Mouse (Mus musculus): ENCODE results near the gene Car11. TPM values are rescaled to one million over a fixed set of nuclear protein-coding genes. Genes with fewer than 3 reads are reported as not detected.

Car11 gene
- polyA plus RNA-seq, 1 experiment from 2014 or later, result 15.2 TPM

DNA sequence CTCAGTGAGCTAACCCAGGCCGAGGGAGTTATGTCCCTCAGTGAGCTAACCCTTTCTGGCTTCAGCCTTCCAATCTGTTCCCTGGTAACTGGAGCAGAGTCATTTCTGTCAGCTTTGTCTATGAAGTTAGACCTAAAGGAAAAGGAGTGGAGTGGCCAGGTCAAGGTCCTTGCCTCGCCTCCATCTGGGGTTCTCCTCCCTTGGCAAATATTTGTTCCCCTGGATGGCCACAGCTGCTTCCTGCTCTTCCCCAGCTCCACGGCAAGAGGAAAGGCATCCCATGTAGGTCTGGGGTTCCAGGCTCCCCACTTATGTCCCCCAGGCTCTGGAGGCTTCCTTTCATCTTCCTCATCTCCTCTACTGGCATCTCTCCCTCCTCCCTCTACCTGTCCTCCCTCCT lies 28.0 kb downstream of the Car11 start:
- no peak overlapping the region for H3K9ac ChIP-seq
- no peaks in the 10 kb centered on the region for H3K9me3 ChIP-seq
- ATAC-seq (ENCODE audit: insufficient number of reproducible peaks, insufficient read depth, low FRiP score, low TSS enrichment, low read depth), result no peak
- H3K27me3 ChIP-seq, result no peaks in the 10 kb centered on the region
- H3K36me3 ChIP-seq, result peaks cover 68% of the 10 kb centered on the region
- H3K27ac ChIP-seq, result no peak overlapping the region
- WGBS, result 83% methylated on average over 3 of the region's 3 CpGs
- H3K4me1 ChIP-seq, result peaks cover 13% of the 10 kb centered on the region
- H3K4me2 ChIP-seq, result no peak overlapping the region
- no peak overlapping the region for H3K4me3 ChIP-seq

DNA sequence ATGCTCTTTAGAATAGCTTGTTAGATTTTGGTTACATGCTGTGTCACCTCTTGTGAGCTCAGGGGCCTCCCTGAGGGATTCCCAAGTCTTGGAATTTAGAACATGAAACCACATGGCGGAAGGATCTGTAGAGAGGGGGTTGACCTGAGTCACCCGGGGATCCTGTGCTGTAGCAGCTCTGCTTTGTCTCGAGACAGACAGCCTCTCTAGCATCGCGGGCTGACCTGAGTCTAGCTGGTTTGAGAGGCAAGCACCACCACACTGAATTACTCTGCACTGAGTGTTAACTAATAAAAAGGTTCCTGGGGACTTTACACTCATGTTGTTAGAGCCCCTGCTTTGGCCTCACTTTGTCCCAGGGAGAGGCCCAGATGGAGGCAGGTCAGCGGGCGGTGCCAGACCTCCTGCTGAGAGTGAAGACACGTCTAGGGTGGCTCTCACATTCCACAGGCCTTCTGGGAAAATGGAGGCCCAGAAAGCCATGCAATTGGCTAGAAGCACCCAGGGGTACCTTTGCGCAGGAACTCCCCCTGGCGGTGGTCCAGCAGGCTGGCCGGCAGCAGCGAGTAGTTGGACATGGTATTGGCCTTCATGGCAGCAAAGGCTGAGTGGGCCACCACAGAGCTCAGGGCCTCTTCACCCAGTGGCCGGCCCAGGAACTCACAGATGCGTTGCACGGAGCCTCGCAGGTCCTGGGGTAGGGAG lies 31.2 kb downstream of the Car11 start:
- no peaks in the 10 kb centered on the region for H3K9me3 ChIP-seq
- no peaks in the 10 kb centered on the region for H3K27me3 ChIP-seq
- H3K4me3 ChIP-seq, result no peak overlapping the region
- peak overlapping the region; percentile 21; the same call in 1 of the 2 replicates for H3K9ac ChIP-seq
- ATAC-seq (ENCODE audit: insufficient number of reproducible peaks, insufficient read depth, low FRiP score, low TSS enrichment, low read depth), result no peak
- peaks cover 35% of the 10 kb centered on the region for H3K36me3 ChIP-seq
- WGBS, result 15% methylated on average over 16 of the region's 16 CpGs
- peak overlapping the region; percentile 7; the same call in 1 of the 2 replicates for H3K4me2 ChIP-seq
- H3K27ac ChIP-seq, result peak overlapping the region; percentile 28; the same call in 1 of the 2 replicates
- peaks cover 13% of the 10 kb centered on the region for H3K4me1 ChIP-seq

DNA sequence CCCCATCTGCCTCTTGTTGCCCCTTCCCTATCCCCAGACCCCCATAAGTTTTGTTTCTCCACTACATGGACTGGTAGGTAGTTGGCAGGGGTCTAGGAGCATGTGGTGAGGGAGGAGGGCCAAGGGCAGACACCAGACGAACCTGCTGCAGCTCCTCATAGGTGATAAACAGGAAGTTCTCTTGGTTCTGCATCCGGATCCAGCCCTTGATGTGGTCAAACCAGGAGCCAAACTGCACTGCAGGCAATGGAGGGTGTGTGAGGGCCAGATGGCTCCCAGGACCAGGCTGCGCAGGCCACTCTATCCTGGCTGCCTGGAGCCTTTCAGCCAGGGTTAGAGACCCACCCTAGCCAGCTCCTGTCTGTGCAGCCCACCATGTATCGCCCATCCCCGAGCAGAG lies 33.8 kb downstream of the Car11 start:
- Histone ChIP-seq H3K9ac (no peak overlapping the region), H3K4me2 (no peak overlapping the region), H3K27ac (no peak overlapping the region), H3K27me3 (no peaks in the 10 kb centered on the region), H3K9me3 (no peaks in the 10 kb centered on the region), H3K36me3 (peaks cover 12% of the 10 kb centered on the region; the same call in 1 of the 2 replicates), H3K4me1 (peaks cover 13% of the 10 kb centered on the region), H3K4me3 (no peak overlapping the region)
- WGBS, result 85% methylated on average over 5 of the region's 5 CpGs
- no peak for ATAC-seq (ENCODE audit: insufficient number of reproducible peaks, insufficient read depth, low FRiP score, low TSS enrichment, low read depth)

DNA sequence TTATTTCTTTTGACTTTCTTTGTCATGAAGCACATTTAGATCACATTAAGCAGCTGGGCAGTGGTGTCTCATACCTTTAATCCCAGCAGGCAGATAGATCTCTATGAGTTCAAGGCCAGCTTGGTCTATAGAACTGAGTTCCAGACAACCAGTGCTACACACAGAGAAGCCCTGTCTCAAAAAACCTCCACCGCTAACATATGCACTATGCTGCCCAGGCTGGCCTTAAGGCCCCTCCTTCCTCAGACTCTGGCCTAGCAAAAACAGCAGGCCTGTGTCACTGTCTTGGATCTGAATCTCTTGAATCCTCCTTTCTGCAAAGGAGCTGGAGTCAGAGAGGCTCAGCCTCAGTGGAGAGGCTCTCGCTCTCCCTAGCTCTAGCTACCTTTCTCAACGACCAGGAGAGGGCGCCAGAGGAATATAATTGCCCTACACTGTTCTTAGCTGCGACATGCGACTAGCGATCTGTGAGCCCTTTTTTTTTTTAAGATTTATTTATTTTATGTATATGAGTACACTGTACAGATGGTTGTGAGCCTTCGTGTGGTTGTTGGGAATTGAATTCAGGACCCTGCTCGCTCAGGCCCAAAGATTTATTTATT lies 39.6 kb downstream of the Car11 start:
- no peak overlapping the region for H3K4me2 ChIP-seq
- no peak overlapping the region for H3K4me3 ChIP-seq
- no peaks in the 10 kb centered on the region for H3K36me3 ChIP-seq
- peaks cover 6% of the 10 kb centered on the region; the same call in 1 of the 2 replicates for H3K4me1 ChIP-seq
- ATAC-seq (ENCODE audit: insufficient number of reproducible peaks, insufficient read depth, low FRiP score, low TSS enrichment, low read depth), result peak; percentile 74; the same call in 1 of the 2 replicates
- no peaks in the 10 kb centered on the region for H3K27me3 ChIP-seq
- H3K9ac ChIP-seq, result no peak overlapping the region
- H3K27ac ChIP-seq, result no peak overlapping the region
- no peaks in the 10 kb centered on the region for H3K9me3 ChIP-seq
- 6% methylated on average over 9 of the region's 9 CpGs for WGBS

DNA sequence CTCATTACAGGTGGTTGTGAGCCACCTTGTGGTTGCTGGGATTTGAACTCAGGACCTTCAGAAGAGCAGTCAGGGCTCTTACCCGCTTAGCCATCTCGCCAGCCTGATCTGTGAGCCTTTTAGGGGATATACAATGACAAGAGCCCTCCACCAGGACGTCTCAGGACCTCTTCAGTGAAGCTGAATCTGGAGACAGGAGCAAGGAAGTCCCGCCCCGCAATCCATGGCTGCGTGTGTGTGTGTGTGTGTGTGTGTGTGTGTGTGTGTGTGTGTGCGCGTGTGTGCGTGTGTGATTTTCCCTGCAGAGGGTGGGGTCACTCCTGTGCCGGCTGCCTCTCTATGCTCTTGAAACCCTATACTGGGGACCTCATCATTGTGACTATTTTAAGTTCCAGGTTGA lies 40.2 kb downstream of the Car11 start:
- no peak for ATAC-seq (ENCODE audit: insufficient number of reproducible peaks, insufficient read depth, low FRiP score, low TSS enrichment, low read depth)
- WGBS, result 62% methylated on average over 9 of the region's 10 CpGs
- peaks cover 6% of the 10 kb centered on the region; the same call in 1 of the 2 replicates for H3K4me1 ChIP-seq
- no peaks in the 10 kb centered on the region for H3K9me3 ChIP-seq
- no peaks in the 10 kb centered on the region for H3K27me3 ChIP-seq
- H3K27ac ChIP-seq, result no peak overlapping the region
- no peak overlapping the region for H3K4me3 ChIP-seq
- H3K36me3 ChIP-seq, result no peaks in the 10 kb centered on the region
- no peak overlapping the region for H3K9ac ChIP-seq
- H3K4me2 ChIP-seq, result no peak overlapping the region

DNA sequence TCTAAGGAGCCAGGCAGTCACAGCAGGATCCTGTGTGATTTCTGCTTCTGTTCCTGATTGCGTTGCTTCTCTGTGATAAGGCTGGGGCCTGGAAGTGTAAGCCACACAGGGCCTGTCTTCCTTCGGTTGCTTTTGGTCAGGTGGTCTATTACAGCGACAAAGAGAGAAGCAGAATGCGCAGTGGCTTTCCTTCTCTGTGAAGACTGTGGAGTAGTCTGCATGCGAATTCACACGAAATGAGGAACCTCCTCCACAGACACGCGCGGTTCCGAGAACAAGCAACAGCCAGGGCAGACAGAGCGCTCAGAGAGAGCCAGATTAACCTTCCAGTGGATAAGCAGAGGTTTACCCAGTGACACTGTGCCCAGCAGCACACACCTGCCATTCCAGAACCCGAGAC lies 41.7 kb downstream of the Car11 start:
- Histone ChIP-seq H3K27ac (no peak overlapping the region), H3K9me3 (no peaks in the 10 kb centered on the region), H3K4me1 (peaks cover 6% of the 10 kb centered on the region; the same call in 1 of the 2 replicates), H3K27me3 (no peaks in the 10 kb centered on the region), H3K36me3 (no peaks in the 10 kb centered on the region), H3K4me2 (peak overlapping the region; percentile 54), H3K9ac (no peak overlapping the region), H3K4me3 (peak overlapping the region; percentile 29; the same call in 1 of the 2 replicates)
- ATAC-seq (ENCODE audit: insufficient number of reproducible peaks, insufficient read depth, low FRiP score, low TSS enrichment, low read depth), result no peak
- 79% methylated on average over 12 of the region's 12 CpGs for WGBS

DNA sequence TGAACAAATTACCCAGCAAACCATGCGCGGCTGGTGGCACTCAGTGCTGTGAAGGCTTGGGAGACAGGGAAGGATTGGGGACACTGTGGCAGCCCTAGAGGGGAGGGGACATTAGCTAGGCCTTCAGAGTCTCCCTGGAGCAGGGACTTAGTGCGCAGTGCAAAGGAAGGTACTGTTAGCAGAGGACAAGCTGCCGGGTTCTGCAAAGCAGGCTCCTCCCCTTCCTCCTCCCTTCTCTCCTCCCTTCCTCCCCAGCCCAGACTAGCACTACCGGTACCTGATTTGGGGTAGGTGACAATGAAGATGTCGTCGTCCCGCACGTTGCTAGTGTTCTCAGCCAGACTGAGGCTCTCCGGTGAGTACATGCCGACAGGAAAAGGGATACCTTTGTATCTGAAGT lies 42.1 kb downstream of the Car11 start:
- no peak overlapping the region for H3K27ac ChIP-seq
- peak overlapping the region; percentile 47; the same call in 1 of the 2 replicates for H3K9ac ChIP-seq
- H3K4me2 ChIP-seq, result peak overlapping the region; percentile 54
- H3K9me3 ChIP-seq, result no peaks in the 10 kb centered on the region
- H3K27me3 ChIP-seq, result no peaks in the 10 kb centered on the region
- H3K4me3 ChIP-seq, result peak overlapping the region; percentile 29
- H3K36me3 ChIP-seq, result no peaks in the 10 kb centered on the region
- H3K4me1 ChIP-seq, result peaks cover 6% of the 10 kb centered on the region; the same call in 1 of the 2 replicates
- 28% methylated on average over 11 of the region's 11 CpGs for WGBS
- no peak for ATAC-seq (ENCODE audit: insufficient number of reproducible peaks, insufficient read depth, low FRiP score, low TSS enrichment, low read depth)

DNA sequence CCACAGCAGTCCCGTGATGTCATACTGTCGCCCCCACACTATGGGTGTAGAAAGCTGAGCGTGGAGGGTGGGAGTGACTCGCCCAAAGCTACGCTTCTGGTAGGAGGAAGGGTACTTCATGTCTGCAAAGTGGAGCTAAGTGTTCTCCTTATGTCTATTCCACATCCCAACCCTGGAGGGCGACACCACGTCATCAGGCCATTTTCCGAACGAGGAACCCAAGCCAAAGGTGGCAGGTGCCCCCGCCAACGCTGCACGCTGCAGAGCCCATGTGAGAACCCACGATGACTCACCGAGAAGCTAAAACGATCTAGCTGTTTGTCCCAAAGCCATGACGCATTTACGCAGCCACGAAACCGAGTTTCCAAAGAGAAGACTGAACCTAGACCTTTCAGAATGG lies 42.7 kb downstream of the Car11 start:
- Histone ChIP-seq H3K27ac (no peak overlapping the region), H3K9ac (peak overlapping the region; percentile 47), H3K4me3 (peak overlapping the region; percentile 29), H3K4me2 (peak overlapping the region; percentile 54), H3K9me3 (no peaks in the 10 kb centered on the region), H3K36me3 (no peaks in the 10 kb centered on the region), H3K27me3 (no peaks in the 10 kb centered on the region), H3K4me1 (peaks cover 6% of the 10 kb centered on the region; the same call in 1 of the 2 replicates)
- no peak for ATAC-seq (ENCODE audit: insufficient number of reproducible peaks, insufficient read depth, low FRiP score, low TSS enrichment, low read depth)
- WGBS, result 34% methylated on average over 19 of the region's 19 CpGs

DNA sequence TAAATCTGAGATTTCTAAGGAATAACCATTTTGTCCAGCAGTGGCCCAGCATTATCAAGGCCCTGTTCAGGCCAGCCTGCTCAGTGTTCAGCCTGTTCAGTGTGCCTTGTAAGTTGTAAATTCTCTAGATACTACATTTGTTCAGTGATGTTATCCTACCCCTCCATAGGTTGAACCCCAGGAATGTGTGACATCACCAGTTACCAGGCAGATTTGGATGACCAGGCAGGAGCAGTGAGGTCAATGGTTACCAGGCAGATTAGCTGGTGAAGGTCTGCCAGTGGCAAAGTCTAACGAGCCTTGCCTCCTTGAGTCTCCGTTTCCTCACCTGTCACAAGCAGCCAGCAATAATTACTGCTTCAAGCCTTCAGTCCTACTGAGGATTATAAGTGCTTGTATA lies 44.7 kb downstream of the Car11 start:
- no peak for ATAC-seq (ENCODE audit: insufficient number of reproducible peaks, insufficient read depth, low FRiP score, low TSS enrichment, low read depth)
- H3K27ac ChIP-seq, result no peak overlapping the region
- 33% methylated on average over 2 of the region's 2 CpGs for WGBS
- no peak overlapping the region for H3K4me2 ChIP-seq
- no peak overlapping the region for H3K4me3 ChIP-seq
- H3K36me3 ChIP-seq, result no peaks in the 10 kb centered on the region
- H3K4me1 ChIP-seq, result peaks cover 6% of the 10 kb centered on the region; the same call in 1 of the 2 replicates
- no peaks in the 10 kb centered on the region for H3K9me3 ChIP-seq
- H3K9ac ChIP-seq, result no peak overlapping the region
- no peaks in the 10 kb centered on the region for H3K27me3 ChIP-seq

DNA sequence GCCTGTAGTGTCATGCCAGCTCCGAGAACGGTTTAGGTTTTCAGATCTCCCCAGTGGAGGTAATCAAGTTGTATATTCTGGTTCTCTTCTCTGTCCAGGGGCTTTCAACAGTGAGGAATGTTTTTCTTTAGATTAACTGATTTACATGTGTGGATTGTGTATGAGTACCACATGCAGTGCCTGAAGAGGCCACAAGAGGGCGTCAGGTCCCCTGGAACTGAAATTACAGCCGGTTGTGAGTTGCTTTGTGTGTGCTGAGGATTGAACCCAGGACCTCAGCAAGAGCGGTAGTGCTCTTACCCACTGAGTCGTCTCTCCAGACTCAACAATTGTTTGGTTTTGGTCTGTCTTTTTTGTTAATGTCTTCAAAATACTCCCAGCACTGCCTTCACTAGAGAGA lies 46.9 kb downstream of the Car11 start:
- no peak overlapping the region for H3K9ac ChIP-seq
- H3K4me1 ChIP-seq, result peaks cover 8% of the 10 kb centered on the region; the same call in 1 of the 2 replicates
- 61% methylated on average over 6 of the region's 6 CpGs for WGBS
- H3K27ac ChIP-seq, result no peak overlapping the region
- ATAC-seq (ENCODE audit: insufficient number of reproducible peaks, insufficient read depth, low FRiP score, low TSS enrichment, low read depth), result no peak
- H3K4me3 ChIP-seq, result no peak overlapping the region
- H3K36me3 ChIP-seq, result no peaks in the 10 kb centered on the region
- H3K9me3 ChIP-seq, result no peaks in the 10 kb centered on the region
- no peak overlapping the region for H3K4me2 ChIP-seq
- no peaks in the 10 kb centered on the region for H3K27me3 ChIP-seq

DNA sequence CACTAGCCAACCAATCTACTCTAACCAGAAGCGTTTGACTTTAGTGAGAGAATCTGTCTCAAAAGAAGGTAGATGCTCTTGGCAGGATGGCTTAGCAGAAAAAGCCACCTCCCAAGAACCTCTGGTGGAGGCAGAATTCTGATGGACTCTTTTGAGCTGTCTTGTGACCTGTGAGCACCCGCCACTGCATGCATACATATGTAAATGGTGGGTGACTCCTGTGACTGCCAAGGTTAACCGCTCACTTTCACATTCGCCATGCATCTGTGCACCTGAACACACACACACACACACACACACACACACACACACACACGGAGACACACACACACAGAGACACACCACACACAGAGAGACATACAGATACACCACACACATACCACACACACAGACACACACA lies 47.8 kb downstream of the Car11 start:
- no peak overlapping the region for H3K9ac ChIP-seq
- 0 out of 2 replicates have a peak, but pooled peaks cover 4% of the 10 kb centered on the region for H3K4me1 ChIP-seq
- H3K36me3 ChIP-seq, result no peaks in the 10 kb centered on the region
- H3K27me3 ChIP-seq, result no peaks in the 10 kb centered on the region
- no peak for ATAC-seq (ENCODE audit: insufficient number of reproducible peaks, insufficient read depth, low FRiP score, low TSS enrichment, low read depth)
- H3K4me2 ChIP-seq, result no peak overlapping the region
- no peak overlapping the region for H3K27ac ChIP-seq
- no peaks in the 10 kb centered on the region for H3K9me3 ChIP-seq
- H3K4me3 ChIP-seq, result no peak overlapping the region
- 88% methylated on average over 5 of the region's 5 CpGs for WGBS

DNA sequence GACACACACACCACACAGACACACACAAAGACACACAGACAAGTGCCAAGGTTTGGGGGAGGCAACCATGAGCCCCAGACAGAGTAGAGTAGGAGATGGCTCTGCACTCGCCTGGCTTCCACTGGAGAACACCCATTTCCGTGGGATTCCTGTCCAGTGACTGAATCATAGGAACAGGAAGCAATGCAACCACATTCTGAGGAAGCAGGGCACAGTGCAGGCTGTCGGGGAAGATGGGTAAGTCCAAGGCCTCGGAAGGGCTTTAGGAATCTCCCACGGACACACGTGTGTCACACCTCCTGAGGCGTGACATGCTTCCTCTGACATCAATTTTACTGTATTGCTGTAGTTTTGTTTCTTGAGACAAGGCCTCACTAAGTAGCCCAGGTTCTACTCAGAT lies 48.5 kb downstream of the Car11 start:
- H3K27ac ChIP-seq, result no peak overlapping the region
- H3K4me2 ChIP-seq, result no peak overlapping the region
- H3K4me3 ChIP-seq, result no peak overlapping the region
- H3K4me1 ChIP-seq, result 0 out of 2 replicates have a peak, but pooled peaks cover 2% of the 10 kb centered on the region
- no peaks in the 10 kb centered on the region for H3K36me3 ChIP-seq
- H3K27me3 ChIP-seq, result no peaks in the 10 kb centered on the region
- no peak for ATAC-seq (ENCODE audit: insufficient number of reproducible peaks, insufficient read depth, low FRiP score, low TSS enrichment, low read depth)
- no peak overlapping the region for H3K9ac ChIP-seq
- WGBS, result 81% methylated on average over 7 of the region's 7 CpGs
- no peaks in the 10 kb centered on the region for H3K9me3 ChIP-seq
